Mouse (Mus musculus) heart, embryonic 11.5 days (tissue): Measurements from ENCODE around the gene Rplp2. TPM values are rescaled to one million over a fixed set of nuclear protein-coding genes. Genes with fewer than 3 reads are reported as not detected.

Experiments used
- ATAC-seq: fragments of 200-750 bp; cut with Nextera tagmentation; replicated peaks from 2 replicates; pipeline ENCODE4 v1.8.0; 2017; ENCODE audit warnings: moderate library complexity; ENCODE audit not compliant: insufficient number of reproducible peaks, low FRiP score, low TSS enrichment
- H3K27ac ChIP-seq: fragments of 300-500 bp; sonication (generic); 2 replicates; pipeline ENCODE4 v1.5.1; 2014; ENCODE audit warnings: mild to moderate bottlenecking, low read depth, low read length
- H3K27me3 ChIP-seq: fragments of 300-500 bp; sonication (generic); 2 replicates; pipeline ENCODE4 v1.6.1; 2014; ENCODE audit warnings: mild to moderate bottlenecking, low read length, mixed read lengths; ENCODE audit not compliant: control insufficient read depth, insufficient read depth
- H3K36me3 ChIP-seq: fragments of 300-500 bp; sonication (generic); 2 replicates; pipeline ENCODE4 v1.6.1; 2014; ENCODE audit warnings: mild to moderate bottlenecking, low read length, moderate library complexity, mixed read lengths; ENCODE audit not compliant: control insufficient read depth, insufficient read depth
- H3K4me1 ChIP-seq: fragments of 300-500 bp; sonication (generic); 2 replicates; pipeline ENCODE4 v1.6.1; 2014; ENCODE audit warnings: low read length; ENCODE audit not compliant: control insufficient read depth, insufficient read depth
- H3K4me2 ChIP-seq: fragments of 300-500 bp; sonication (generic); 2 replicates; pipeline ENCODE4 v1.6.1; 2014; ENCODE audit warnings: mild to moderate bottlenecking, moderate library complexity
- H3K4me3 ChIP-seq: fragments of 300-500 bp; sonication (generic); 2 replicates; pipeline ENCODE4 v1.5.1; 2014; ENCODE audit warnings: low read depth, low read length
- H3K9ac ChIP-seq: fragments of 300-500 bp; sonication (generic); 2 replicates; pipeline ENCODE4 v1.6.1; 2014; ENCODE audit warnings: mild to moderate bottlenecking, low read depth, low read length, moderate library complexity
- H3K9me3 ChIP-seq: fragments of 300-500 bp; sonication (generic); replicated peaks from 2 replicates; pipeline ENCODE4 v1.6.1; 2016; ENCODE audit warnings: low read length; ENCODE audit not compliant: control insufficient read depth
- WGBS: fragments of 180-500 bp; shearing (Covaris S2); extraction: QIAGEN DNeasy Blood & Tissue Kit; methylation state at CpG from one replicate; pipeline ENCODE4 v1.1.7; 2014; ENCODE audit not compliant: insufficient replicate concordance; 5-methylcytosine and 5-hydroxymethylcytosine counted together
- polyA plus RNA-seq: library from polyadenylated mRNA; unstranded; fragments of >200 nt; fragmentation: Nextera tagmentation; extraction: Ambion mirVana; gene quantifications from 2 replicates; pipeline ENCODE4 v1.2.1, GENCODE M21; 2014

Rplp2 gene
- polyA plus RNA-seq, 1 experiment from 2014 or later, result 1,016 TPM

- Histone ChIP-seq H3K36me3 (0 out of 2 replicates have a peak, but pooled peaks cover 2% of the 10 kb centered on the region), H3K27ac (no peak overlapping the region), H3K27me3 (no peaks in the 10 kb centered on the region), H3K4me2 (no peak overlapping the region), H3K9me3 (no peaks in the 10 kb centered on the region), H3K4me1 (peaks cover 13% of the 10 kb centered on the region), H3K9ac (no peak overlapping the region), H3K4me3 (no peak overlapping the region)
- 78% methylated on average over 4 of the region's 4 CpGs for WGBS
- ATAC-seq, result no peak
These were observed 48.8 kb downstream of the Rplp2 start for GRCm38 (mm10) chr7:141495940-141496339.

DNA sequence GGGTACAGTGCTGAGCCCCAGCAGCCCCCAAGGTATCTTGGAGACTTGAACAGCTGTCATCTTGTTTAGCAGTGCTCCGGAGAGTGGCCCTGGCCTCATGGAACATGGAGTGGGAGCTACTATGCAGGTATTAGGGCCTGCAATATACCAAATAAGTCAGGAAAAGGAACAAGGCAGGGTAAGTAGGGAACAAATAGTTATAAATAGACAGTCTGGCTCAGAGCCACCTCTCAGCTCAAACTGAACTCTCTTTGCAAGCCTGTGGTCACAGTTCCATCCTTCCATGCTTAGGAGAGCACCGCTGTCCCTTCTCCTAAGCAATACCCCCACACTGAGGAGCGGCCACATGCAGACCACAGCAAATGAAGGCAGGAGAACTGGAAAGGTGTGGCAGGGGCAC lies 50.4 kb downstream of the Rplp2 start:
- 89% methylated on average over 3 of the region's 3 CpGs for WGBS
- no peak overlapping the region for H3K4me2 ChIP-seq
- ATAC-seq, result no peak
- no peak overlapping the region for H3K27ac ChIP-seq
- H3K27me3 ChIP-seq, result no peaks in the 10 kb centered on the region
- no peaks in the 10 kb centered on the region for H3K9me3 ChIP-seq
- no peak overlapping the region for H3K4me3 ChIP-seq
- 0 out of 2 replicates have a peak, but pooled peaks cover 2% of the 10 kb centered on the region for H3K36me3 ChIP-seq
- peaks cover 13% of the 10 kb centered on the region for H3K4me1 ChIP-seq
- no peak overlapping the region for H3K9ac ChIP-seq

Other genes starting within 250 kb of the Rplp2 start
- 0.46 and 0.99 TPM in 2 replicates for gene Lmntd2, start 233.3 kb upstream of the Rplp2 start, polyA plus RNA-seq
- gene Rassf7, start 231.5 kb upstream of the Rplp2 start, polyA plus RNA-seq, result 14.3 and 17.5 TPM in 2 replicates
- gene Phrf1, start 218.6 kb upstream of the Rplp2 start, polyA plus RNA-seq, result 50.2 and 51.1 TPM in 2 replicates
- gene Irf7, start 180.9 kb upstream of the Rplp2 start, polyA plus RNA-seq, result 0.99 and 1.2 TPM in 2 replicates
- not detected in 2 replicates for gene Cdhr5, start 170.6 kb upstream of the Rplp2 start, polyA plus RNA-seq
- 2.2 and 3.0 TPM in 2 replicates for gene Sct, start 168.2 kb upstream of the Rplp2 start, polyA plus RNA-seq
- 0.10 and 0.17 TPM in 2 replicates for gene Drd4, start 155.4 kb upstream of the Rplp2 start, polyA plus RNA-seq
- 40.2 and 42.5 TPM in 2 replicates for gene Deaf1, start 119.7 kb upstream of the Rplp2 start, polyA plus RNA-seq
- 17.9 and 23.6 TPM in 2 replicates for gene Tmem80, start 119.6 kb upstream of the Rplp2 start, polyA plus RNA-seq
- gene Eps8l2, start 108.5 kb upstream of the Rplp2 start, polyA plus RNA-seq, result 0.51 and 0.82 TPM in 2 replicates
- 288 and 291 TPM in 2 replicates for gene Taldo1, start 55.2 kb upstream of the Rplp2 start, polyA plus RNA-seq
- 29.3 and 32.2 TPM in 2 replicates for gene Gatd1, start 33.2 kb upstream of the Rplp2 start, polyA plus RNA-seq
- gene Cend1, start 17.9 kb upstream of the Rplp2 start, polyA plus RNA-seq, result 7.4 and 9.3 TPM in 2 replicates
- gene Slc25a22, start 9.5 kb upstream of the Rplp2 start, polyA plus RNA-seq, result 19.4 and 19.7 TPM in 2 replicates
- gene Pidd1, start 3.3 kb upstream of the Rplp2 start, polyA plus RNA-seq, result 9.5 and 9.6 TPM in 2 replicates
- gene Pnpla2, start 7.8 kb downstream of the Rplp2 start, polyA plus RNA-seq, result 28.7 and 35.3 TPM in 2 replicates
- 11.5 and 14.3 TPM in 2 replicates for gene Cracr2b, start 13.7 kb downstream of the Rplp2 start, polyA plus RNA-seq
- 61.3 and 101 TPM in 2 replicates for gene Cd151, start 20.0 kb downstream of the Rplp2 start, polyA plus RNA-seq
- gene Polr2l, start 27.8 kb downstream of the Rplp2 start, polyA plus RNA-seq, result 71.5 and 72.9 TPM in 2 replicates
- gene Tspan4, start 27.9 kb downstream of the Rplp2 start, polyA plus RNA-seq, result 58.9 and 69.1 TPM in 2 replicates
- 35.0 and 46.7 TPM in 2 replicates for gene Chid1, start 92.5 kb downstream of the Rplp2 start, polyA plus RNA-seq
- gene Ap2a2, start 114.8 kb downstream of the Rplp2 start, polyA plus RNA-seq, result 53.0 and 66.8 TPM in 2 replicates
- gene Muc6, start 207.9 kb downstream of the Rplp2 start, polyA plus RNA-seq, result 0.11 and 0.18 TPM in 2 replicates
- gene Muc2, start 243.0 kb downstream of the Rplp2 start, polyA plus RNA-seq, result 0.93 and 1.1 TPM in 2 replicates